In genomic region chr3:149928456-149929360, GRCm38 (mm10) we compare ENCODE assay signal across 21 mouse cellular contexts.
A peak's percentile ranks its signal among the peaks of the same experiment; 100 is the strongest.
DNase-seq lines count a peak whose midpoint lies in the region; ATAC-seq lines count a peak whose summit lies in the region.
"Had no signal": no experiment of that assay in that cellular context is flagged by ENCODE, and none has a peak within 500 bp of the region (broad histone marks: within the 10 kb centered on the region; RNA-seq: fewer than 3 reads in every experiment).

No protein-coding gene starts in this region.

- no peak overlapping the region for H3K9ac ChIP-seq in forebrain, embryonic 15.5 days (replicated peaks)
- H3K9ac ChIP-seq in midbrain, embryonic 11.5 days (ENCODE audit: low read length), result no peak overlapping the region
- no peak overlapping the region for H3K9ac ChIP-seq in midbrain, embryonic 16.5 days (ENCODE audit: low read depth, low read length)
- H3K9ac ChIP-seq in liver, embryonic 11.5 days (ENCODE audit: low read depth, low read length), result no peak overlapping the region
- H3K9ac ChIP-seq: embryonic facial prominence, embryonic 15.5 days; heart, embryonic 13.5 days; limb, embryonic 12.5 days; liver, embryonic 12.5 days; midbrain, embryonic 13.5 days had no signal

- no peaks in the 10 kb centered on the region for H3K36me3 ChIP-seq in forebrain, embryonic 15.5 days
- no peaks in the 10 kb centered on the region for H3K36me3 ChIP-seq in forebrain, embryonic 10.5 days (replicated peaks)
- H3K36me3 ChIP-seq in midbrain, embryonic 11.5 days (ENCODE audit: control insufficient read depth, insufficient read depth, low read length), result no peaks in the 10 kb centered on the region
- H3K36me3 ChIP-seq in midbrain, embryonic 16.5 days (ENCODE audit: control insufficient read depth, insufficient read depth, low read length), result no peaks in the 10 kb centered on the region
- no peaks in the 10 kb centered on the region for H3K36me3 ChIP-seq in liver, embryonic 11.5 days (ENCODE audit: control insufficient read depth, insufficient read depth, low read length)
- H3K36me3 ChIP-seq: embryonic facial prominence, embryonic 15.5 days; heart, embryonic 13.5 days; limb, embryonic 12.5 days; liver, embryonic 12.5 days; midbrain, embryonic 13.5 days had no signal

- H3K27me3 ChIP-seq in forebrain, embryonic 15.5 days, result no peaks in the 10 kb centered on the region
- no peaks in the 10 kb centered on the region for H3K27me3 ChIP-seq in forebrain, embryonic 10.5 days (ENCODE audit: poor library complexity, severe bottlenecking)
- no peaks in the 10 kb centered on the region for H3K27me3 ChIP-seq in midbrain, embryonic 11.5 days (ENCODE audit: control insufficient read depth, insufficient read depth, low read length)
- H3K27me3 ChIP-seq in midbrain, embryonic 16.5 days (ENCODE audit: control insufficient read depth, insufficient read depth, low read depth, low read length), result no peaks in the 10 kb centered on the region
- H3K27me3 ChIP-seq in liver, embryonic 11.5 days (replicated peaks; ENCODE audit: control insufficient read depth, insufficient read depth, low read length), result no peaks in the 10 kb centered on the region
- H3K27me3 ChIP-seq: embryonic facial prominence, embryonic 15.5 days; heart, embryonic 13.5 days; limb, embryonic 12.5 days; liver, embryonic 12.5 days; midbrain, embryonic 13.5 days had no signal

- 47% methylated on average over 10 of the region's 10 CpGs for WGBS in forebrain, embryonic 15.5 days
- 88% methylated on average over 10 of the region's 10 CpGs for WGBS in forebrain, embryonic 10.5 days
- WGBS in midbrain, embryonic 11.5 days, result 88% methylated on average over 10 of the region's 10 CpGs
- WGBS in midbrain, embryonic 16.5 days, result 85% methylated on average over 10 of the region's 10 CpGs
- WGBS in liver, embryonic 11.5 days, result 75% methylated on average over 10 of the region's 10 CpGs

- ATAC-seq in forebrain, embryonic 15.5 days (replicated peaks), result peak; percentile 86
- ATAC-seq in midbrain, embryonic 11.5 days (ENCODE audit: low FRiP score), result no peak
- ATAC-seq in midbrain, embryonic 16.5 days, result no peak
- ATAC-seq in liver, embryonic 11.5 days (replicated peaks; ENCODE audit: low FRiP score), result no peak
- ATAC-seq: liver, embryonic 12.5 days; midbrain, embryonic 13.5 days had no signal

- H3K27ac ChIP-seq in forebrain, embryonic 15.5 days (replicated peaks), result peak overlapping the region; percentile 67
- no peak overlapping the region for H3K27ac ChIP-seq in forebrain, embryonic 10.5 days
- H3K27ac ChIP-seq in midbrain, embryonic 11.5 days (ENCODE audit: low read depth, low read length), result no peak overlapping the region
- no peak overlapping the region for H3K27ac ChIP-seq in midbrain, embryonic 16.5 days (ENCODE audit: low read length)
- H3K27ac ChIP-seq in liver, embryonic 11.5 days (ENCODE audit: low read depth, low read length), result no peak overlapping the region
- H3K27ac ChIP-seq: embryonic facial prominence, embryonic 15.5 days; heart, embryonic 13.5 days; kidney, postnatal 0 days; limb, embryonic 12.5 days; liver, embryonic 12.5 days; midbrain, embryonic 13.5 days had no signal

- H3K4me2 ChIP-seq in forebrain, embryonic 15.5 days (replicated peaks), result no peak overlapping the region
- no peak overlapping the region for H3K4me2 ChIP-seq in midbrain, embryonic 11.5 days
- no peak overlapping the region for H3K4me2 ChIP-seq in midbrain, embryonic 16.5 days (ENCODE audit: low read length)
- H3K4me2 ChIP-seq in liver, embryonic 11.5 days, result no peak overlapping the region
- H3K4me2 ChIP-seq: embryonic facial prominence, embryonic 15.5 days; heart, embryonic 13.5 days; limb, embryonic 12.5 days; liver, embryonic 12.5 days; midbrain, embryonic 13.5 days had no signal

- no peaks in the 10 kb centered on the region for H3K9me3 ChIP-seq in forebrain, embryonic 15.5 days
- H3K9me3 ChIP-seq in forebrain, embryonic 10.5 days, result no peaks in the 10 kb centered on the region
- H3K9me3 ChIP-seq in midbrain, embryonic 11.5 days (ENCODE audit: control insufficient read depth, low read length), result no peaks in the 10 kb centered on the region
- no peaks in the 10 kb centered on the region for H3K9me3 ChIP-seq in midbrain, embryonic 16.5 days (replicated peaks; ENCODE audit: control insufficient read depth, low read length, poor library complexity, severe bottlenecking)
- no peaks in the 10 kb centered on the region for H3K9me3 ChIP-seq in liver, embryonic 11.5 days (ENCODE audit: control insufficient read depth, low read length)
- H3K9me3 ChIP-seq: embryonic facial prominence, embryonic 15.5 days; heart, embryonic 13.5 days; limb, embryonic 12.5 days; liver, embryonic 12.5 days; midbrain, embryonic 13.5 days had no signal

- H3K4me3 ChIP-seq in forebrain, embryonic 15.5 days, result no peak overlapping the region
- H3K4me3 ChIP-seq in forebrain, embryonic 10.5 days, result no peak overlapping the region
- H3K4me3 ChIP-seq in midbrain, embryonic 11.5 days (ENCODE audit: low read depth, low read length), result no peak overlapping the region
- no peak overlapping the region for H3K4me3 ChIP-seq in midbrain, embryonic 16.5 days (ENCODE audit: low read depth, low read length)
- H3K4me3 ChIP-seq in liver, embryonic 11.5 days (ENCODE audit: low read depth, low read length), result no peak overlapping the region
- H3K4me3 ChIP-seq: embryonic facial prominence, embryonic 15.5 days; heart, embryonic 13.5 days; limb, embryonic 12.5 days; liver, embryonic 12.5 days; midbrain, embryonic 13.5 days had no signal

- no peak for DNase-seq in forebrain, embryonic 10.5 days (ENCODE audit: extremely low spot score, low spot score)
- peak; percentile 54 for DNase-seq in midbrain, embryonic 11.5 days (ENCODE audit: low spot score, missing footprints)
- peak; percentile 12 to 17 for DNase-seq in layer of hippocampus, adult 8-10 months (ENCODE audit: low spot score in 2 of 2)
- DNase-seq in thymus, postnatal 25 days, result no peak
- no peak for DNase-seq in liver, embryonic 11.5 days (ENCODE audit: low spot score)
- DNase-seq: cerebellum, adult 8-10 months; gastrocnemius, postnatal 25 days; heart, adult 18-20 months; heart, postnatal 14 days; kidney, adult 2 months; lung, adult 18-20 months; lung, postnatal 10 days; thymus, postnatal 14 days had no signal

- peaks cover 8% of the 10 kb centered on the region; the same call in 1 of the 2 replicates for H3K4me1 ChIP-seq in forebrain, embryonic 15.5 days
- no peaks in the 10 kb centered on the region for H3K4me1 ChIP-seq in forebrain, embryonic 10.5 days
- no peaks in the 10 kb centered on the region for H3K4me1 ChIP-seq in midbrain, embryonic 11.5 days (ENCODE audit: control insufficient read depth, insufficient read depth, low read length)
- H3K4me1 ChIP-seq in midbrain, embryonic 16.5 days (ENCODE audit: control insufficient read depth, insufficient read depth, low read length), result no peaks in the 10 kb centered on the region
- H3K4me1 ChIP-seq in liver, embryonic 11.5 days (replicated peaks; ENCODE audit: control insufficient read depth, insufficient read depth, low read length), result no peaks in the 10 kb centered on the region
- H3K4me1 ChIP-seq: embryonic facial prominence, embryonic 15.5 days; heart, embryonic 13.5 days; limb, embryonic 12.5 days; liver, embryonic 12.5 days; midbrain, embryonic 13.5 days had no signal

Comparison
In these comparisons a context has a peak if more than half of its experiments do, and no peak if none do; other contexts are left out.
1. DNase-seq: peak in midbrain, embryonic 11.5 days (single experiment) and layer of hippocampus, adult 8-10 months (2 of 2); none in forebrain, embryonic 10.5 days (single experiment), thymus, postnatal 25 days (single experiment) and liver, embryonic 11.5 days (single experiment).